Mouse (Mus musculus): ENCODE data around the gene Pmis2.

Pmis2 gene

DNA sequence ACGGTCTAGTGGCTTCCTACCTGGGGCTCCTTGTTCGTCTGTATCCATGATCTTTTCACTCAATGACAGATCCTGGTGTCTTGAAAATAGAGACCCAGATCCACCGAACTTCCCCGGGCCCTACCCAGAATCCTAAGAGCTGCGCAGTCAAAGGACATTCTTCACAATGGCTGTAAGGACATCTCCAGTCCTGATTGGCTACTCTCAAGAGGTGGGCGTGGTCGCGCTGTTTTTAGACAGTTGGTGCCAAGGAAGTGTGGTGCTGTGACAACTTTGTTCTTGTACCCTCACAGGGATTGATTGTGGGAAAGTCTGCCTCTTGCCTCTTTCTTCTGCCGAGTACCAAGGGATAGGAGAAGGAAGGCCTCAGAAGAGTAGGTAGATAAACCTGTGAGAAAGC, at the start of gene Pmis2:
Pmis2 (minus strand) TSS at position 126 of the 400 bp plus-strand sequence.
- CTCF ChIA-PET, result no interaction called here

DNA sequence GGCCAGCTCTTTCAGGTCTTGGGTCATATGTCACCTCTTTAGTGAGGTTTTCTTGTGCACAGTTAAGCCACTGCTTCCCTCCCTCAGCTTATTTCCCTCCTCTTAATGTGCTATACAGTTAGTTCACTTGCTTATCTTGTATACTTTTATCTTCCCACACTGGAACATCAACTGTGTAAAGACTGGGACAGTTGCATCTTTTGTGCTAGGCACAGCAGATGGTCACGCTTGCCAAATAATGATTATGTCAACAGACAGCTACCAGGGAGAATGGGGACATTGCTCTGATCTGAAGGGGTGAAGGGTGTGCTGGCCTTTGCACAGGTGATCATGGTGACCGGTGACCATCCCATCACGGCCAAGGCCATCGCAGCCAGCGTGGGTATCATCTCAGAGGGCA, 48.3 kb upstream of the Pmis2 start:
- CTCF ChIA-PET, result no interaction called here

DNA sequence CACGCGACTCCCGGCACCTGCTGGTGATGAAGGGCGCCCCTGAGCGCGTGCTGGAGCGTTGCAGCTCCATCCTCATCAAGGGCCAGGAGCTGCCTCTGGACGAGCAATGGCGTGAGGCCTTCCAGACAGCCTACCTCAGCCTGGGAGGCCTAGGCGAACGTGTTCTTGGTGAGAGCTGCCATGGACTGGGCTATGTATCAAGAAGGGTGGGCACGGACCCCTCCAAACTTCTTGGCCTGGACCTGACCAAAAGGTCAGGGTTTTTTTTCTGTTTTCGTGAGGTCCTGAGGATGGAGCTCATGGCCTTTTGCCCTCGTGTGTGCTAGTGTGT, 46.3 kb upstream of the Pmis2 start:
- CTCF ChIA-PET, result interaction anchor here (1.1 kb wide), 1 partner anchor 9 kb away, joined by 3 read pairs; no protein-coding TSS in a partner anchor

DNA sequence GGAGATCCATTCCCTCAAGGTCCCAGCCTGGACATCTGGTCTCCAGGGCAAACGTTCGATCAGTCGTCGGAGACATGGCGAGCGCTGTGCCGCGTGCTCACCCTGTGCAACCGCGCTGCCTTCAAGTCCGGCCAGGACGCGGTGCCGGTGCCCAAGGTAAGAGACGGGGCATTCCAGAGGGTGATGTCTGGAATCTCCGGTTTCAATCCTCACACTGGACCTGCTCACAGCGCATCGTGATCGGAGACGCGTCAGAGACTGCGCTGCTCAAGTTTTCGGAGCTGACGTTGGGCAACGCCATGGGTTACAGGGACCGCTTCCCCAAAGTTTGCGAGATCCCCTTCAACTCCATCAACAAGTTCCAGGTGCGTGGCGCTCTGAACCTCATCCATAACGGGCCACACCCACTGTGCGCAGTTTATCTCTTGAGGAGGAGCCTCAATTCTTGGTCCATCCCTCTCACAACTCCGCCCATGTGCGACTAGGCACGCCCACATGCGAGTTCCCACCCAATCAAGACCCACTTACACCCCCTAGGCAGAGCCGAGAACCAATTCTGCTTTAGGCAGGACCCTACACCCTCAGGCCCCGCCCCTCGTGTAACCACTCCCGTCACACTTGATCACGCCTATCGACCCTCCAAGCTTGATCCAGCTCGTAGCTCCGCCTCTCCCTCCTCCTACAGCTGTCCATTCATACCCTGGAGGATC, 45.8 kb upstream of the Pmis2 start:
- CTCF ChIA-PET, result interaction anchor here (1.1 kb wide), 1 partner anchor 10 kb away, joined by 3 read pairs; no protein-coding TSS in a partner anchor

DNA sequence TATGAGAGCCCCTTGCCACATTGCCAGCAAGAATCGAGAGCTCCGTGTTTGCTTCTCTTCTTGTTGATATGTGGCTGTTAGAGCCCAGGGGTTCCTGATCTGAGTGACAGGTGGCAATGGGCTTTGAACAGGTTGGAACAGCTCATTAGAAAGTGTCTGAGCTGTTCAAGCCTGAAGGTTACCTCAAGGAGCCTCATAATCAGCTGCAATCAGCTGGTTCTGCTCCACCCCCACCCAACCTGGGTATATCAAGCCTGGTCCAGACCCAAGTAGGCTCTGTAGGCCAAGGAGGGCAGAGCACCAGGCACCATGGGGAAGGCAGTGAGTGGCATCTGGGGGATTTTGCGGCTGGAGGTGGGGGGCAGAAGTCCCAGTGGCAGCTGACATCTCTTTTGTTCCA, 40.5 kb upstream of the Pmis2 start, which contains the start of gene Atp4a:
Atp4a (plus strand) TSS at position 268 of the 400 bp plus-strand sequence.
- CTCF ChIA-PET, result no interaction called here

DNA sequence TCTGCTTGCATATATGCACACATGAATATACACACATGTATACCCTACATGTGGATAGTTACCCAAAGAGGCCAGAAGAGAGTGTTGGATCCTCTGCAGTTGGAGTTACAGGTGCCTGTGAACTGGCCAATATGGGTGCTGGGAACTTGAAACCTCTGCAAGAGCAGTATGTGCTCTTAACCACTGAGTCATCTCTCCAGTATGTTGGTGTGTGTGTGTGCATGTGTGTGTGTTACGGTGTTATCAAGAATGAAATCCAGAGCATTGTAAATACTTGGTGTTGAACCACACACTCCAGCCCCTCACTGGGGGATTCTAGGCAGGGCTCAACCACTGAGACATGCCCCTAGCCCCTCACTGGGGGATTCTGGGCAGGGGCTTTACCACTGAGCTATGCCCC, 36.0 kb upstream of the Pmis2 start:
- CTCF ChIA-PET, result interaction anchor here (0.6 to 0.8 kb wide), 2 partner anchors 16 to 187 kb away, joined by 3 to 6 read pairs; no protein-coding TSS in a partner anchor

DNA sequence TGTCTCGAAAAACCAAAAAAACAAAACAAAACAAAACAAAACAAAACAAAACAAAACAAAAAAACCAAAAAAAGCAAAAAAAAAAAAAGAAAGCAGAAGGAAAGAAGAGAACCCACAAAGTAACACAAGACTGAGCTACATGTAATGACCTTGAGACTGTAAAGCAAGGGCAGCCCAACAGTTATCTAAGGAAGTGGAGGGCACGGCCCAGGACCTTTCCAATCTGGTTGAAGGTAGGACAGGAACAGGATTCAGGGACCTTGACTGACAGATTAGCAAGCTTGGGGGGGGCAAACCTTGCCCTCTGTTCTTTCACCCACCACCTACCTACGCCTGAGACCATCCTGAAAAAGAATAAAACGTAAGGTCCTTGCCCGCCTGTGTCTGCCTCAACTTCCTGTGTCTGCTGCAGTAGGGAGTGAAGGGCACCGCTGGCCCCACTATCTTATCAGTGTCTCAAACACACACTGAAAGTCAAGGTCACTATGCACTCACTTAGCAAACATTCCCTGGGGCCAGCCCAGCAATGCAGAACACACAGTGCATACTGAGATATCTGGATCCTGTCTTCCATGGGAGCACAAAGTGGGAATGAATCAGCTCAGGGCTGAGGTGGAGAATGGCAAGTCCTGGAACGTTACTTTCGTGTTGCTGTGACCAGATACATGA, 34.9 kb upstream of the Pmis2 start:
- CTCF ChIA-PET, result no interaction called here

DNA sequence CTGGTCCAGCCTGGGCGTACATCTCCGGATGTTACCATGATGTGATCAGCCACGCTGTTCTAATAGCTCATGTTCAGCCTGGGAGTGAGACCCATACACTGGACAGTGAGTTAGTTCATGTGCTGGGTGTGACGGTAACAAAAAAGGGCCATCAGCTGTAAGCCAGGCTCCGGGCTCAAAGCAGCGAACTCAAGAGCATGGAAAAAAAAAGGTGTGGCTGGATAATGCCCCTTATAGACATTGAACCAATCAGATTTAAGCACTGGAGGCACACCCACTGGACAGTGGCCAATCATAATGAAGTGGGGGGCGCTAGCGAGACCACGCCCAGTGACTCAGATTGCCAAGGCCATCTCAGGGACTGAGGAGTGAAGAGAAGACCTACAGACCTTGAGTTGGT, 27.2 kb upstream of the Pmis2 start, which contains the start of gene 2200002J24Rik:
2200002J24Rik (plus strand) TSS at position 338 of the 400 bp plus-strand sequence.
- CTCF ChIA-PET, result interaction anchor here (0.7 kb wide), 1 partner anchor 41 kb away, joined by 4 read pairs; no protein-coding TSS in a partner anchor

DNA sequence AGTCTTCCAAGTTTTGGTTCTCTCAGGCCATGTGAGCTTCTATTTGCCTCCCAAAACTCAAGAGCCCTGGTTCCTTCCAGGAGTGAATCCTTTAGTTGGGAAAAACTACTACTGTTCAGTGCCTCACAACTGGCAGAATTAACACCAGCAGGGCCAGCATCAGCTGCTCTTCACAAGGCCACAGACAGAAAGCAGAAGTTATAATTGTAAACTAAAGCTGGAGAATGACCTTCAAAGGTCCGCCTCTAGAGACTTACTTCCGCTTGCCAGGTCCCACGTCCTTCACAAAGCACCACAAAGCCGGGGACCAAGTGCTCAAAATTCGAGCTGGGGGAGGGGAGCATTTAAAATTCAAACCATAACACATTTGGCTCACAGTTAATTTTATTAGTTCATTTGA, 26.7 kb upstream of the Pmis2 start:
- CTCF ChIA-PET, result interaction anchor here (0.7 kb wide), 1 partner anchor 41 kb away, joined by 4 read pairs; no protein-coding TSS in a partner anchor

DNA sequence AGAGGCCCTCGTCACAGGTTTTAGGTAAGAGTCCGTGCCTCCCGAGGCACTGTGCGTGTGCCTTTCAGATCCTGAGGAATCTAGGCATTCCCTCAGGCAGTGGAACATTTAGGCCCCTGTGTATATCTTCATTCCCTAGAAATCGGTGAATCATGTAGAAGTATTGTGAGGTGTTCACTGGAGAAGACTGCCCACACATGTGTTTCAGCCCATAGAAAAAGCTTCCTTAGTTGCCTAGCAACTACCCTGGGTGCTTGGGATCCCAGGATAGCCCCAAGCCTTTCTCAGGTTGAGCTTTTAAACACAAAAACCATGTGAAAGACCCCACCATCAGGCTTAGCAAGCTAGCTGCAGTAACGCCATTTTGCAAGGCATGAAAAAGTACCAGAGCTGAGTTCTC, 16.9 kb upstream of the Pmis2 start:
- CTCF ChIA-PET, result no interaction called here

DNA sequence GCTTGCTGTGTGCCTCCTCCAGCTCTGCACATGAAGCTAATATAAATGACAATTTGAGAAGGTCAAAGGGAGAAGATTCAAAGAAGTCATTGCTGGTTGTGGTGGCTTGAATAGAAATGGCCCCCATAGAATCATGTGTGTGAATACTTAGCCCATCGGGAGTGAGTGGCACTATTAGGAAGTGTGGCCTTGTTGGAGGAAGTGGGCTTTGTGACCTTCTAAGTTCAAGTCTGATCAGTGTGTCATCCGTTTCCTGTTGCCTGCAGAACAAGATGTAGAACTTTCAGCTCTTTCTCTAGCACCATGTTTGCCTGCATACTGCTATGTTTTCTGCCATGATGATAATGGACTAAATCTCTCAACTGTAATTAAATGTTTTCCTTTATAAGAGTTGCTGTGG, 12.0 kb upstream of the Pmis2 start:
- CTCF ChIA-PET, result interaction anchor here (0.6 kb wide), 1 partner anchor 177 kb away, joined by 9 read pairs; no protein-coding TSS in a partner anchor

DNA sequence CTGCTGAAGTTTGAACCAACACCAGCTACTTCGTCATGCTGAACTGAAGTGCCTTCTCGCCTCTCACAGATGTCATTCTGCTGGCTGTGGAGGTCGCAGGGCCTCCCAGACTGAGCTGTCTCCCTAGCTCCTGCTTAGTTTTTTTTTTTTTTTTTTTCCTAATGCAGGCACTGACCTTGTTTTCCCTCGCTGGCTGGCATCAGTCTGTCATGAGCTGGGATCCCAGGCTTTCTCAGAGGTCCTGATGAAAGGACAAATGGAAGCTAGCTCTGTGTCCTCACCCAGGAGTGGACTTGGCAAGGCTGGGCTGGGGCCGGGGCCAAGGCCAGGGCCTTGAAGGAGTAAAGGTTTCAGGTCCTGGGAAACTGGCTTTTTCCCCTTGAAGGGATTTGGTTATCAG, 10.5 kb upstream of the Pmis2 start:
- CTCF ChIA-PET, result no interaction called here

DNA sequence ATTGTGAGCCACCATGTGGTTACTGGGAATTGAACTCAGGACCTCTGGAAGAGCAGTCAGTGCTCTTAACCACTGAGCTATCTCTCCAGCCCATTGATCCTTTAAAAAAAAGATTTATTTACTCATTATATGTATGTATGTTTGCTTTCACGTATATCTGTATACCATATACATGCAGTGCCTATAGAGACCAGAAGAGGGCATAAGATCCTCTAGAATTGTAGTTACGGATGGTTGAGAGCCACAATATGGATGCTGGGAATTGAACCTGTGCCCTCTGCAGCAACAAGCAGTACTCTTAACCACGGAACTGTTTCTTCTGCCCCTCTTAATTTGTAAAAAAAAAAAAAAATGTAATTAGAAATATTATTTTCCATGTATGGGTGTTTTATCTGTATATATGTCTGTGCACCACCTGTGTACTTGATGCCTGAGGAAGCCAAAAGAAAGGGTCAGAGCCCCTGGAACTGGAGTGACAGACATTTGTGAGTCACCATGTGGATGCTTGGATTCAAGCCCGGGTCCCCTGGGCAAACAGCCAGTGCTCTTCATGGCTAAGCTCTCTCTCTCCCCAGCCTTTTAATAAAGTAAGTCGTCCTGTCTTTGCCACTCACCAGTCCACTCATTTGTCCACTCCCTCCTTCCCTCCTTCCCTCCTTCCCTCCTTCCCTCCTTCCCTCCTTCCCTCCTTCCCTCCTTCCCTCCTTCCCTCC, 7.0 kb upstream of the Pmis2 start:
- CTCF ChIA-PET, result no interaction called here

DNA sequence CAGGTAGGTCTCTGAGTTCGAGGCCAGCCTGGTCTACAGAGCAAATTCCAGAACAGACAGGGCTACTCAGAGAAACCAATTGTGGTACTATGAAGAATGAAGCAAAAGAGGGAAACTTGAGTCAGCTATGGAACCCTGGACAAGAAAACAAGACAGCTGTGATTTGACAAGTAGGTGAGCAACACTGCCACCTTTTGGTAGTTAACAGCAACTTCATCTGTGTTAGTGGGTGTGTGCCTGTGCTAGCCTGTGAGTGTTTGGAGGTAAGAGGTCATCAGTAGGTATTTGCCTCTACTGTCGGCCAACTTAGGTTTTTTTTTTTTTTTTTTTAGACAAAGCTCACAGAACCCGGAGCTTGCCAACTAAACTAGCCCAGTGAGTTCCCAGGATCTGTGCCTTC, 2.2 kb downstream of the Pmis2 start:
- CTCF ChIA-PET, result no interaction called here

DNA sequence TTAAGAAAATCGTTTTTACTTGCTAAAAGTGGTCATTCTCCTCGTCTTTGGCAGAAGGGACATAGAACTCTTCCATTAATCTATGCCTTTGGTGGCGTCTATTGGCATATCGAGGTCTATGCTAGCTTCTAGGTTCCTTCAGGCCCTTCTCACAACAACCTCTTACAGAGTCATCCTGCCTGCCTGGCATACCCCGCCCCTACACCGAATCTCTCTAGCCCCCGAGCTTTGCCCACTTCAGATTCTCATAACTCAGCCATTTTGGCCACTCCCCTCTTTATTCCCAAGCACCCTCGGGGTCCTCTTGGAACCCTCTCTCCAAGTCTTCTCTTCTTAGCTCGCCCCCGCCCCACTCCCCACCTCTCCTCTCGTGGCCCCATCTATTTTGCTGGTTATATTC, 6.1 kb downstream of the Pmis2 start:
- CTCF ChIA-PET, result no interaction called here

DNA sequence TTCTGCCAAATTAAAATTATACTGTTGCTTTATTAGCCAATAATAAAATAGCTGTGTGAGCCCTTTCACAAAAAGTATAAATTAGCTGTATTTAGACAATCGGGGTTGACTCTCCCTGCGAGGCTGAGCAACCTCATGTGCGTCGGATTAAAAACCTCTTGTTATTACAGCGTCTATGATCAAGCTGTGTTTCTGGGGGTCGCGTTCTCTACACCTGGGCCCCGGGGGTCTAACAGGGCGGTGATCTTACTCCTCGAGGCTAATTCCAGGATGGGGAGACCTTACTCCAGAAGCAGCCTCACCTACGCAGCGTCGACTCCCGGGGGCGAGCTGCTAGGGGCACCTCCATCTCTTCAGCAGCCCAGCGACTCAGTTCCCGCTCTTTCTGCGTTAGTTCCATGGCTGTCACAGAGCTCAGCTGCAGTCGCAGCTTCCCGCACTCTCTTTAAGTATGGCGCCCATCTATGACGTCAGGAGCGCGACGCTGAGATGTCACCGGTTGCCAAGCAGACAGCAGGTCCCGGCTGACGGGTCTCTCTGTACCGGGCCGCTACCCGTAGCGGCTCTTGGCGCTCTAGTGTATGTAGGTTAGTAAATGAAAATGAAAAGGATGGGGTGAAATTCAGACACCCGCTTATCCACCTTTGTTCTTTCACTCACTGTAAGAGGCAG, 6.7 kb downstream of the Pmis2 start, which contains the start of gene Haus5:
Haus5 (minus strand) TSS at position 466 of the 672 bp plus-strand sequence.
- CTCF ChIA-PET, result interaction anchor here (0.6 kb wide), 1 partner anchor 49 kb away, joined by 3 read pairs; no protein-coding TSS in a partner anchor

DNA sequence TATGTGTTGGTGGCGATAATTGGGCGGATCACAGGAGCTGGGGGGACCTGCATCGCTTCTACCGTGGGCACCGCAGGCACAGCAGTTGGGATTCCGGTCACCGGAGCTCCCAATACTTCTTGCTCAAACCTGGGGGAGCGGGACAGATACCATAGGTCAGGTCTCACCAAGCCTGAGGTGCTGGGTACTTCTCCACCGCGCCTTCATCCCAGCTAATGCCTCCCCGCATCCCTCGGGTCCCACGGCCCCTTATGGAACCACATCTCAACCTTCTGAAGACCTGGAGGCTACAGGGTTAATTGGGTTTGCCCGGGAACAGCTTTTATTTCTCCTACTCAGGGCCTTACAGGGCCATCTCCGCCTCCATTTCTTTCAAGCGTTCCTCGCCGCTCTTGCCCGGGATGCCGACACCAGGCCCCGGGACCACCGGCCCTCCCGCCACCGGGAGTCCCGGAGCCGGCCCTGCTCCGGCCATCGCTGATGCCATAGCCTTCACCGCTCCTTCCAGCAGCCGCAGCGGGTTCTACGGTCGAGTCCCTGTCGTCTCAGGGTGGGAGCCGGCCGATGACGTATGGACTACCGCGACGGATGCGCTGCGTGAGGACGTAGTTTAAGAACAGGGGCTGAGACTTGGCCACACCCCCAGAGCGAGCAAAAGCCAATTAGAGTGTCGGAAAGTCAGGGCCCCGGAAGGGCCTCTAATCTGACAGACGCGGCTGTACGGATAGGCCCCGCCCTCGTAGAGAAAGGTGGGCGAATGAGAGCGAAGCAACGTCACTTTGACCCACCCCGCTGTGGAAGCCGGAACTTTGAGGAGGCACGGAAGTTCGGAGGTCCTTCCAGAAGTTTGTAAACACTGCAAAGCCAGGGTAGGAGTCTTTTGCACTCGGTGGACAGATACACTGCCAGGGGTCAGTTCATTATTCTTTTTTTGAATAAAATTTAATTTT, 21.5 kb downstream of the Pmis2 start, which contains the start of gene Rbm42:
Rbm42 (minus strand) TSS at position 727 of the 950 bp plus-strand sequence.
- CTCF ChIA-PET, result interaction anchor here (0.6 to 1.2 kb wide), 3 partner anchors 15 to 117 kb away, joined by 3 read pairs; no protein-coding TSS in a partner anchor

DNA sequence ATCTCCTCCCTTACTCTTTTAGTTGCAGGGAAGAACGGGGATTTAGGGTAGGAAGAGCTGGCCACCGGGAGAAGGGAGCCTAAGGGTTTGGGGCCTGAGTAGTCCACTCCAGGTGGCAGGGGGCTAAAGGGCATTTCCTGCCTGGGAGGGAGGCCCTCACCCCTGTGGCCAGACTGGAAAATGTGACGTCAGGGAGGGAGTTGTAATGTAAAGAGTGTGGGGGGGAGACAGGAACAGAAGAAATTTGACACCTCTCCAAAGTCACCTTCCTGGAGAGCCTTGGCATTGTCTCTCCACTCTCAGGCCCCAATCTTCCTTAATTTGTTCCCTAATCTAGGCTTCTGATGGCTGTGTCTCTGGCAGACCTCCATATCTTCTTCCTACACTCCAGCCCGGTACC, 32.3 kb downstream of the Pmis2 start:
- CTCF ChIA-PET, result no interaction called here

DNA sequence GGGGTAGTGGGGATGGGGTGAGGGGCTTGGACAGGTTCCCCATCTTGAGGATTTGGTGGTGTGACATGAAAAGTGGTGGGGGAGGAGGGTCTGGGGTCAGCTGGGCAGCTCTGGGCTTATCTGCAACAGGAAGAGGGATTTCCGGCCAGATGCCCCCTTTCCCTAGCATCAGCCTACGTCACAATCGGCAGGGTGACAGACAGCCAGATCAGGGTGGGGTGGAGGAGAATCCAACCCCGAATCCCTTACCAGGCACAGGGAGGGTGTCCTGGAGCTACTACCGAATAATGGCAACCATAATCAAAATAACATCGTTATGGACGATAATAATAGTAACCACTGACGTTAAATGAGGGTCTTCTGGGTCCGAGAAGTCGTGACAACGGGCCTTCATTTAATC, 35.0 kb downstream of the Pmis2 start:
- CTCF ChIA-PET, result interaction anchor here (0.7 kb wide), 1 partner anchor 22 kb away, joined by 3 read pairs; no protein-coding TSS in a partner anchor

DNA sequence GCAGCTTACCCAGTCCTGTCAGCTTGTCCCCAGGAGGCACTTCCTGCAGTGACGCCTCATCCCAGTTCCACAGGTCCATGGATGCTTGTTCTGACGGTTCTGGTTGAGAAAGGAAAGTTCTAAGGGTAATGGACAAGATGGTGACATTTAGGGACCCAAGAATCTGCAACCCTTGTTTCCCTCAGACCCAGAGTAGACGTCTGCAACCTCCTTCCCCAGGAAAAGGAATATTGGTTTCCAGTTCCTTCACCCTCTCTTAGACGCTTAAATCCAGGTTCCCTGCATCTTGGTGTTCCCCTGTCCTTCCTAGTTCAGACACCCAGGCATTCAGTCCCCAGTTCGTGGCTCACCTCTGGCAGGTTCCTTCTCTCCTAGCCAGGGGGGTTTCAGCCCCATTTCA, 35.7 kb downstream of the Pmis2 start, which contains the start of gene Etv2:
Etv2 (minus strand) TSS at position 101 of the 400 bp plus-strand sequence.
- CTCF ChIA-PET, result interaction anchor here (0.5 to 0.7 kb wide), 2 partner anchors 22 to 270 kb away, joined by 3 to 8 read pairs; no protein-coding TSS in a partner anchor
